Mouse (Mus musculus): Measurements from ENCODE around the gene AC109138.7. TPM values are rescaled to one million over a fixed set of nuclear protein-coding genes. Genes with fewer than 3 reads are reported as not detected.
A peak's percentile ranks its signal among the peaks of the same experiment; 100 is the strongest.

AC109138.7 gene
- polyA plus RNA-seq, 1 experiment from 2014 or later: not detected

DNA sequence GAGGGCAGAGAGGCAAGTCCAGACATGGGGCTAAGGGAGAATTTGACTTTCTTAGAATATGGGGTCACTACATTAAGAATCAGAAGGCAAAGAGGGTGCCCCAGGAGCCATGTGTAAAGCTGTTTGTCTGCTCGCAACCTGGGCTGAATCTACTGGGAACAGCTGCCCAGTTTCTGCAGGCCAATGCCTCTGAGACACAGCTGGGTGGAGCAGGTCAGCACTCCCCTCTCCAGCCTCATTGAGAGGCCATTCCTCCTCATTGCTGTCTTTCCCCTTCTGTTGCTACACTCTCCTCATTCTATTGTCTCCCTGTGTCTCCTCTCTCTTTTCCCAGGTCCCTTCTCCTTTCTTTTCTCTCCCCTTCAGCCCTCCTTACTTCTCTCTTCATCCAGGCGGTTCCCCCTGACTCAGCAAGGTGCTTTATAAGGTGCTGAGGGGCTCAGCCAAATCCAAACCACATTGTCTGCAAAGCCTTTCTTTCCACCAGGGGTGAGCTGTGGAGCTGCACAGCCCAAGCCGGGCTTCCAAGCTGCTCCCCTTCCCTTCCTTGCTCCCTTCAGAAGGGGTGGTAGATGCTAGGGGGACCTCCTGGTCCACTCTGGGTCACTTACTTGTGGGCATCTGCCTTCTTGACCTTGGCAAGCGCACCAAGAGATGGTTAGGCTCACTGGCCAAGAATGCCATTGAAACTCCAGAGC, 2.1 kb upstream of the AC109138.7 start:
- ATAC-seq (ENCODE audit: insufficient number of reproducible peaks, insufficient read depth, low FRiP score, low TSS enrichment, low read depth): no peak
- H3K36me3 ChIP-seq: no peaks in the 10 kb centered on the region
- peaks cover 18% of the 10 kb centered on the region; the same call in 1 of the 2 replicates for H3K27me3 ChIP-seq
- peak overlapping the region; percentile 24; the same call in 1 of the 2 replicates for H3K9ac ChIP-seq (replicated peaks)
- H3K4me2 ChIP-seq: peak overlapping the region; percentile 87
- WGBS: 19% methylated on average over 4 of the region's 4 CpGs
- peak overlapping the region; percentile 96 for H3K27ac ChIP-seq
- peaks cover 49% of the 10 kb centered on the region for H3K4me1 ChIP-seq (replicated peaks)
- no peaks in the 10 kb centered on the region for H3K9me3 ChIP-seq
- H3K4me3 ChIP-seq (replicated peaks): no peak overlapping the region

- H3K9me3 ChIP-seq: no peaks in the 10 kb centered on the region
- H3K4me1 ChIP-seq (replicated peaks): peaks cover 63% of the 10 kb centered on the region
- H3K4me2 ChIP-seq: peak overlapping the region; percentile 87
- peaks cover 23% of the 10 kb centered on the region; the same call in 1 of the 2 replicates for H3K27me3 ChIP-seq
- ATAC-seq (ENCODE audit: insufficient number of reproducible peaks, insufficient read depth, low FRiP score, low TSS enrichment, low read depth): no peak
- 11% methylated on average over 9 of the region's 9 CpGs for WGBS
- peak overlapping the region; percentile 97 for H3K9ac ChIP-seq (replicated peaks)
- peak overlapping the region; percentile 89 for H3K4me3 ChIP-seq (replicated peaks)
- H3K27ac ChIP-seq: peak overlapping the region; percentile 96
- H3K36me3 ChIP-seq: no peaks in the 10 kb centered on the region
Observed at GRCm38 (mm10) chr19:4213524-4213974, 608 bp upstream of the AC109138.7 start.

- Histone ChIP-seq H3K9ac (replicated peaks) (peak overlapping the region; percentile 97), H3K4me3 (replicated peaks) (peak overlapping the region; percentile 89), H3K9me3 (no peaks in the 10 kb centered on the region), H3K4me1 (replicated peaks) (peaks cover 71% of the 10 kb centered on the region), H3K27me3 (peaks cover 23% of the 10 kb centered on the region; the same call in 1 of the 2 replicates), H3K4me2 (peak overlapping the region; percentile 87), H3K27ac (peak overlapping the region; percentile 96), H3K36me3 (no peaks in the 10 kb centered on the region)
- ATAC-seq (ENCODE audit: insufficient number of reproducible peaks, insufficient read depth, low FRiP score, low TSS enrichment, low read depth): peak; percentile 17; the same call in 1 of the 2 replicates
- 1% methylated on average over 50 of the region's 81 CpGs for WGBS
Observed at GRCm38 (mm10) chr19:4214771-4215450, 754 bp downstream of the AC109138.7 start.

- peak overlapping the region; percentile 87 for H3K4me2 ChIP-seq
- H3K4me1 ChIP-seq (replicated peaks): peaks cover 77% of the 10 kb centered on the region
- H3K4me3 ChIP-seq (replicated peaks): peak overlapping the region; percentile 89
- peaks cover 23% of the 10 kb centered on the region; the same call in 1 of the 2 replicates for H3K27me3 ChIP-seq
- WGBS: 1% methylated on average over 19 of the region's 21 CpGs
- peak overlapping the region; percentile 97 for H3K9ac ChIP-seq (replicated peaks)
- H3K36me3 ChIP-seq: no peaks in the 10 kb centered on the region; the same call in 1 of the 2 replicates
- ATAC-seq (ENCODE audit: insufficient number of reproducible peaks, insufficient read depth, low FRiP score, low TSS enrichment, low read depth): no peak
- H3K9me3 ChIP-seq: no peaks in the 10 kb centered on the region
- peak overlapping the region; percentile 96 for H3K27ac ChIP-seq
Observed at GRCm38 (mm10) chr19:4215451-4215840, 1.3 kb downstream of the AC109138.7 start.

DNA sequence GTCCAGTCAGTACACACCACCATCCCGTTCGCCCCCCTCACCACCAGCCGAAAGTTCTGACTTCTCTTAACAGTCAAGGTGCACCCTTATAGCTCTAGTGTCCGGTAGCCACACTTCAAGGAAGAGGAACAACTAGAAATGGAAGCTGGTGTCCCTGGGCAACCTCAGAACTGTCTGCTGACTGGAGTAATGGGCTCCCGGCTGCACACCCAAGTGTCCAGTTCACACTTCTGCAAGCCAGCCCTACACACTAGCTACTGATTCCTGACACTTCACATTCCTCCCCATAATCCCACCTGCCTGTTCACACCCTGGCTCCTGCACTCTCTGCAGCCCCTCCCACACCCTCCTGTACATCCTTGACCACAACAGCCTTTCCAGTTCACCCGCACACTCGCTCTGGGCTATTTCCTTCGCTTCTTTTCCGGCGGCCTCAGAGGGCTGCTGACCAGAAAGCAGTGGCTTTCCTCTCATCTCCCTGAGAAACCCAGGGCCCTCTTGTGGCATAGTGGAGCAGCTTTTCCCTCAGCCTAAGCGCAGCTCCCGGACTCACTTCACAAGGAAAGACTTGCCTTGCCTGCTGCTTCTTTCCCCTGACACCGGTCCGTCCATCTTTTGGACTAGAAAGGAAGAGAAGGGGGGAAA, 2.0 kb downstream of the AC109138.7 start:
- peak overlapping the region; percentile 87 for H3K4me2 ChIP-seq
- ATAC-seq (ENCODE audit: insufficient number of reproducible peaks, insufficient read depth, low FRiP score, low TSS enrichment, low read depth): no peak
- peak overlapping the region; percentile 77 for H3K27ac ChIP-seq
- peaks cover 83% of the 10 kb centered on the region for H3K4me1 ChIP-seq (replicated peaks)
- 17% methylated on average over 14 of the region's 14 CpGs for WGBS
- H3K4me3 ChIP-seq (replicated peaks): peak overlapping the region; percentile 89
- peaks cover 23% of the 10 kb centered on the region; the same call in 1 of the 2 replicates for H3K27me3 ChIP-seq
- H3K9ac ChIP-seq (replicated peaks): peak overlapping the region; percentile 97
- peaks cover 4% of the 10 kb centered on the region for H3K36me3 ChIP-seq
- no peaks in the 10 kb centered on the region for H3K9me3 ChIP-seq

DNA sequence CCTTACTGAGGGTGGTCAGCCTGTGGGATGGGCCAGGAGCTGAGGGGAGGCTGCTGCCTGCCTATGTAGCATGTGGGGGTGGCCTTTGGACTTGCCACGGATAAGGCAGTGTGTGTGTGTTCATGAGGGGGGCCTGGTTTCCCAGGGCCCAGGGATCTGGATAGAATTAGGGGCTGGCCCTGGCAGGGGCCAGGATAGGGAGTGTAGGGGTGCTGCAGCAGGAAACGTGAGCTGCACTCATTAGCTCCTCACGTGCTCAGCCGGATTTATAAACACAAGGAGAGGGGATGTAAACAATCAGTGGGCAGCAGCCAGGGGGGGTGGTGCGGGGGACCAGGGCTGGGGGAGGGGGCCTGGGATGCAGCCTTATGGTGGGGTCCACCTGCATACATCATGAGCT, 3.0 kb downstream of the AC109138.7 start:
- H3K9ac ChIP-seq (replicated peaks): peak overlapping the region; percentile 24; the same call in 1 of the 2 replicates
- peak overlapping the region; percentile 77 for H3K27ac ChIP-seq
- peak overlapping the region; percentile 87 for H3K4me2 ChIP-seq
- peak overlapping the region; percentile 89; the same call in 1 of the 2 replicates for H3K4me3 ChIP-seq (replicated peaks)
- WGBS: 2% methylated on average over 5 of the region's 5 CpGs
- peaks cover 24% of the 10 kb centered on the region for H3K27me3 ChIP-seq
- ATAC-seq (ENCODE audit: insufficient number of reproducible peaks, insufficient read depth, low FRiP score, low TSS enrichment, low read depth): peak; percentile 20; the same call in 1 of the 2 replicates
- no peaks in the 10 kb centered on the region for H3K9me3 ChIP-seq
- H3K4me1 ChIP-seq (replicated peaks): peaks cover 74% of the 10 kb centered on the region
- peaks cover 14% of the 10 kb centered on the region for H3K36me3 ChIP-seq

GRCm38 (mm10) chr19:4217855-4218254, 3.7 kb downstream of the AC109138.7 start:
- H3K9me3 ChIP-seq: no peaks in the 10 kb centered on the region
- peaks cover 24% of the 10 kb centered on the region for H3K27me3 ChIP-seq
- H3K4me2 ChIP-seq: peak overlapping the region; percentile 87
- H3K36me3 ChIP-seq: peaks cover 21% of the 10 kb centered on the region
- 29% methylated on average over 3 of the region's 3 CpGs for WGBS
- H3K4me1 ChIP-seq (replicated peaks): peaks cover 67% of the 10 kb centered on the region
- no peak overlapping the region for H3K9ac ChIP-seq (replicated peaks)
- peak overlapping the region; percentile 64; the same call in 1 of the 2 replicates for H3K27ac ChIP-seq
- H3K4me3 ChIP-seq (replicated peaks): no peak overlapping the region
- ATAC-seq (ENCODE audit: insufficient number of reproducible peaks, insufficient read depth, low FRiP score, low TSS enrichment, low read depth): no peak

GRCm38 (mm10) chr19:4218293-4218692, 4.1 kb downstream of the AC109138.7 start:
- no peak overlapping the region for H3K9ac ChIP-seq (replicated peaks)
- H3K4me1 ChIP-seq (replicated peaks): peaks cover 62% of the 10 kb centered on the region
- H3K27ac ChIP-seq: peak overlapping the region; percentile 64; the same call in 1 of the 2 replicates
- H3K4me3 ChIP-seq (replicated peaks): no peak overlapping the region
- H3K4me2 ChIP-seq: 0 out of 2 replicates have a peak overlapping the region, but pooled peaks have one; percentile 87
- ATAC-seq (ENCODE audit: insufficient number of reproducible peaks, insufficient read depth, low FRiP score, low TSS enrichment, low read depth): no peak
- H3K36me3 ChIP-seq: peaks cover 25% of the 10 kb centered on the region
- 87% methylated on average over 11 of the region's 11 CpGs for WGBS
- no peaks in the 10 kb centered on the region for H3K9me3 ChIP-seq
- H3K27me3 ChIP-seq: peaks cover 20% of the 10 kb centered on the region

DNA sequence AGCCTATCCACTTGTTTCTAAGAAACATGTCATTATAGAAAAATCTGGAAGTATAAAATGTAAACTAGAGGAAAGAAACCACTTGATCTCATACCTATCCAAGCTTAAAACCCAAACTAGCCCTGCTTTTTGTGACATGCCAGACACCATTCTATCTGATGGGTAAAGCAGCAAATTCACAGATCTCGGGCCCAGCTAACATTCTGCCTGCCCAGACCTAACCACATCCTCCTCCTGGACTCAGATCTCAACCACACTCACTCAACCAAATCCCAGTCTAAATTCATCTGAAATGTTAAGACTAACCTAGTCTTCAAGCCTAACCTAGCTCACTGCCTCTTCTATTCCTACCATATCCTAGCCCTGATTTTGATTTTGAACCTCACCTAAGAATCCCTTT, 4.6 kb downstream of the AC109138.7 start:
- Histone ChIP-seq H3K9ac (replicated peaks) (no peak overlapping the region), H3K27ac (no peak overlapping the region), H3K4me3 (replicated peaks) (no peak overlapping the region), H3K4me2 (no peak overlapping the region), H3K4me1 (replicated peaks) (peaks cover 58% of the 10 kb centered on the region), H3K36me3 (peaks cover 30% of the 10 kb centered on the region), H3K9me3 (no peaks in the 10 kb centered on the region), H3K27me3 (peaks cover 16% of the 10 kb centered on the region)
- WGBS: 79% methylated on average over 1 of the region's 1 CpGs
- ATAC-seq (ENCODE audit: insufficient number of reproducible peaks, insufficient read depth, low FRiP score, low TSS enrichment, low read depth): no peak

- Histone ChIP-seq H3K27ac (no peak overlapping the region), H3K4me3 (replicated peaks) (no peak overlapping the region), H3K36me3 (peaks cover 32% of the 10 kb centered on the region), H3K9ac (replicated peaks) (0 out of 2 replicates have a peak overlapping the region, but pooled peaks have one; percentile 24), H3K4me1 (replicated peaks) (peaks cover 54% of the 10 kb centered on the region), H3K4me2 (no peak overlapping the region), H3K27me3 (peaks cover 16% of the 10 kb centered on the region), H3K9me3 (no peaks in the 10 kb centered on the region)
- no peak for ATAC-seq (ENCODE audit: insufficient number of reproducible peaks, insufficient read depth, low FRiP score, low TSS enrichment, low read depth)
- 88% methylated on average over 6 of the region's 6 CpGs for WGBS
Observed at GRCm38 (mm10) chr19:4219943-4220342, 5.8 kb downstream of the AC109138.7 start.

- Histone ChIP-seq H3K4me1 (replicated peaks) (peaks cover 50% of the 10 kb centered on the region), H3K27me3 (peaks cover 12% of the 10 kb centered on the region), H3K9me3 (no peaks in the 10 kb centered on the region), H3K27ac (no peak overlapping the region), H3K9ac (replicated peaks) (no peak overlapping the region), H3K4me2 (no peak overlapping the region), H3K36me3 (peaks cover 32% of the 10 kb centered on the region), H3K4me3 (replicated peaks) (no peak overlapping the region)
- no peak for ATAC-seq (ENCODE audit: insufficient number of reproducible peaks, insufficient read depth, low FRiP score, low TSS enrichment, low read depth)
- WGBS: 60% methylated on average over 4 of the region's 4 CpGs
Observed at GRCm38 (mm10) chr19:4220416-4220815, 6.3 kb downstream of the AC109138.7 start.
